Comparison of ENCODE assay signal across 8 mouse cellular contexts in the genomic region with DNA sequence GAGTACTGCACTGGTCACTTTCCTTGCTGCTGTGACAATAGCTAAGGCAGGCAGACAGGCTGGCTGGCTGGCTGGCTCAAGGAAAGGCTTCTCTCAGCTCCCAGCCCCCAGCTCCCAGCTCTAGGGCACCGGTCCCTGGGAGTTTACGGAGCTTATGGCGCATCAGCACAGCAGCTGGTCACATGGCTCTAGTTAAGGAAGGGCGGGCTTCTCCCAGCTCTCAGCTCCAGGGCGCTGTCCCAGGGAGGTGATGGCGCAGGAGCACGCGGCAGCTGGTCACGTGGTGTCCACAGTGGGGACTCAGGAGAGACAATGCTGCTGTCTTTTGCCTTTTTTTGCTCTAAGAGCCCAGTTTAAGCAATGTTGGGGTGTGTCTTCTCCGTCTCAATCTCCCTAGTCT.
DNase-seq lines count a peak whose midpoint lies in the region; ATAC-seq and TF ChIP-seq lines count a peak whose summit lies in the region.

No protein-coding gene starts in this region.

- TF ChIP-seq POLR2A in limb, embryonic 14.5 days (IDR thresholded peaks at IDR 0.05; ENCODE audit: borderline replicate concordance, extremely low read depth, insufficient read depth, insufficient read length), result no peak

- peak overlapping the region; percentile 58 for H3K4me2 ChIP-seq in heart, embryonic 11.5 days
- H3K4me2 ChIP-seq in limb, embryonic 14.5 days (replicated peaks; ENCODE audit: low read depth, low read length, severe bottlenecking), result peak overlapping the region; percentile 38
- H3K4me2 ChIP-seq in neural tube, embryonic 15.5 days, result peak overlapping the region; percentile 55

- no peak overlapping the region for H3K9ac ChIP-seq in heart, embryonic 11.5 days (ENCODE audit: low read depth, low read length)
- no peak overlapping the region for H3K9ac ChIP-seq in limb, embryonic 14.5 days (ENCODE audit: low read depth, low read length, severe bottlenecking)
- H3K9ac ChIP-seq in neural tube, embryonic 15.5 days (replicated peaks), result no peak overlapping the region

- no peaks in the 10 kb centered on the region for H3K36me3 ChIP-seq in embryonic facial prominence, embryonic 10.5 days (replicated peaks)
- no peaks in the 10 kb centered on the region for H3K36me3 ChIP-seq in heart, embryonic 11.5 days (ENCODE audit: control insufficient read depth, insufficient read depth, low read length)
- no peaks in the 10 kb centered on the region for H3K36me3 ChIP-seq in limb, embryonic 14.5 days (ENCODE audit: control insufficient read depth, insufficient read depth, low read length)
- no peaks in the 10 kb centered on the region for H3K36me3 ChIP-seq in neural tube, embryonic 15.5 days

- DNase-seq in lung, postnatal 10 days, result peak; percentile 15
- no peak for DNase-seq in lung, postnatal 25 days (ENCODE audit: low spot score)
- peak; percentile 69 for DNase-seq in embryonic facial prominence, embryonic 10.5 days (ENCODE audit: low spot score)
- no peak for DNase-seq in limb, embryonic 14.5 days (ENCODE audit: low spot score)
- no peak for DNase-seq in cerebellum, adult 9-10 months
- DNase-seq in T-cell, adult 2 months (ENCODE audit: low spot score), result no peak

- ATAC-seq in heart, embryonic 11.5 days (replicated peaks; ENCODE audit: insufficient number of reproducible peaks, low FRiP score, low TSS enrichment), result peak; percentile 72
- ATAC-seq in limb, embryonic 14.5 days (ENCODE audit: low FRiP score, low read depth), result no peak
- peak; percentile 59; the same call in 1 of the 2 replicates for ATAC-seq in neural tube, embryonic 15.5 days (ENCODE audit: low FRiP score)

- peaks cover 10% of the 10 kb centered on the region for H3K4me1 ChIP-seq in embryonic facial prominence, embryonic 10.5 days
- no peaks in the 10 kb centered on the region for H3K4me1 ChIP-seq in heart, embryonic 11.5 days (ENCODE audit: control insufficient read depth, insufficient read depth, low read length)
- H3K4me1 ChIP-seq in limb, embryonic 14.5 days (ENCODE audit: control insufficient read depth, insufficient read depth, low read length), result peaks cover 4% of the 10 kb centered on the region; the same call in 1 of the 2 replicates
- peaks cover 8% of the 10 kb centered on the region; the same call in 1 of the 2 replicates for H3K4me1 ChIP-seq in neural tube, embryonic 15.5 days

- WGBS in embryonic facial prominence, embryonic 10.5 days, result 27% methylated on average over 10 of the region's 10 CpGs
- WGBS in heart, embryonic 11.5 days (ENCODE audit: insufficient replicate concordance), result 23% methylated on average over 10 of the region's 10 CpGs
- WGBS in limb, embryonic 14.5 days, result 41% methylated on average over 10 of the region's 10 CpGs
- 28% methylated on average over 10 of the region's 10 CpGs for WGBS in neural tube, embryonic 15.5 days

- H3K27me3 ChIP-seq in embryonic facial prominence, embryonic 10.5 days (replicated peaks; ENCODE audit: low read depth, poor library complexity, severe bottlenecking), result peaks cover 7% of the 10 kb centered on the region
- no peaks in the 10 kb centered on the region for H3K27me3 ChIP-seq in heart, embryonic 11.5 days (ENCODE audit: control insufficient read depth, insufficient read depth, low read length)
- H3K27me3 ChIP-seq in limb, embryonic 14.5 days (ENCODE audit: control insufficient read depth, insufficient read depth, low read length), result no peaks in the 10 kb centered on the region
- peaks cover 9% of the 10 kb centered on the region; the same call in 1 of the 2 replicates for H3K27me3 ChIP-seq in neural tube, embryonic 15.5 days (replicated peaks)

- no peaks in the 10 kb centered on the region for H3K9me3 ChIP-seq in embryonic facial prominence, embryonic 10.5 days
- H3K9me3 ChIP-seq in heart, embryonic 11.5 days (replicated peaks; ENCODE audit: control insufficient read depth, low read length), result no peaks in the 10 kb centered on the region
- H3K9me3 ChIP-seq in limb, embryonic 14.5 days (ENCODE audit: control insufficient read depth, low read length), result no peaks in the 10 kb centered on the region
- no peaks in the 10 kb centered on the region for H3K9me3 ChIP-seq in neural tube, embryonic 15.5 days (replicated peaks)

- H3K27ac ChIP-seq in embryonic facial prominence, embryonic 10.5 days (replicated peaks), result peak overlapping the region; percentile 11; the same call in 1 of the 2 replicates
- no peak overlapping the region for H3K27ac ChIP-seq in heart, embryonic 11.5 days (ENCODE audit: low read depth, low read length)
- no peak overlapping the region for H3K27ac ChIP-seq in limb, embryonic 14.5 days (replicated peaks; ENCODE audit: low read depth, low read length)
- no peak overlapping the region for H3K27ac ChIP-seq in neural tube, embryonic 15.5 days (replicated peaks)

- H3K4me3 ChIP-seq in embryonic facial prominence, embryonic 10.5 days, result peak overlapping the region; percentile 34
- H3K4me3 ChIP-seq in heart, embryonic 11.5 days (ENCODE audit: low read depth, low read length), result no peak overlapping the region
- H3K4me3 ChIP-seq in limb, embryonic 14.5 days (replicated peaks; ENCODE audit: low read length), result no peak overlapping the region
- peak overlapping the region; percentile 25 for H3K4me3 ChIP-seq in neural tube, embryonic 15.5 days (replicated peaks)

Comparison
In these comparisons a context has a peak if more than half of its experiments do, and no peak if none do; other contexts are left out.
1. DNase-seq: peak in lung, postnatal 10 days (single experiment) and embryonic facial prominence, embryonic 10.5 days (single experiment); none in lung, postnatal 25 days (single experiment), limb, embryonic 14.5 days (single experiment), cerebellum, adult 9-10 months (single experiment) and T-cell, adult 2 months (single experiment).
2. H3K4me3 ChIP-seq: peak in embryonic facial prominence, embryonic 10.5 days (single experiment) and neural tube, embryonic 15.5 days (single experiment); none in heart, embryonic 11.5 days (single experiment) and limb, embryonic 14.5 days (single experiment).
3. Peak in every context shown above with its lines, with median percentiles within 50 percentile points of each other: H3K4me2 ChIP-seq.